Mouse (Mus musculus) hindbrain, embryonic 14.5 days (tissue): ENCODE measurements around the gene Hipk2. TPM values are rescaled to one million over a fixed set of nuclear protein-coding genes. Genes with fewer than 3 reads are reported as not detected.

Experiments
- ATAC-seq: fragments of 200-750 bp; cut with Nextera tagmentation; 2 replicates; pipeline ENCODE4 v1.8.0; 2017; ENCODE audit warnings: moderate number of reproducible peaks, mild to moderate bottlenecking, moderate TSS enrichment, moderate library complexity; ENCODE audit not compliant: low FRiP score
- DNase-seq: peaks from one replicate; pipeline ENCODE4 v3.0.0-alpha.2; 2015; ENCODE audit warnings: low spot score
- H3K27ac ChIP-seq: fragments of 300-500 bp; sonication (generic); 2 replicates; pipeline ENCODE4 v1.5.1; 2014; ENCODE audit warnings: mild to moderate bottlenecking, moderate library complexity
- H3K27me3 ChIP-seq: fragments of 300-500 bp; sonication (generic); 2 replicates; pipeline ENCODE4 v1.6.1; 2014; ENCODE audit warnings: mild to moderate bottlenecking, low read length, mixed read lengths; ENCODE audit not compliant: control insufficient read depth, insufficient read depth
- H3K36me3 ChIP-seq: fragments of 300-500 bp; sonication (generic); replicated peaks from 2 replicates; pipeline ENCODE4 v1.6.1; 2014; ENCODE audit not compliant: control insufficient read depth, insufficient read depth
- H3K4me1 ChIP-seq: fragments of 300-500 bp; sonication (generic); replicated peaks from 2 replicates; pipeline ENCODE4 v1.6.1; 2014; ENCODE audit warnings: antibody characterized with exemption, low read length, mixed read lengths; ENCODE audit not compliant: control insufficient read depth, insufficient read depth
- H3K4me2 ChIP-seq: fragments of 300-500 bp; sonication (generic); replicated peaks from 2 replicates; pipeline ENCODE4 v1.6.1; 2014; ENCODE audit warnings: mild to moderate bottlenecking, moderate library complexity
- H3K4me3 ChIP-seq: fragments of 300-500 bp; sonication (generic); replicated peaks from 2 replicates; pipeline ENCODE4 v1.5.1; 2014; ENCODE audit warnings: mild to moderate bottlenecking, low read length
- H3K9ac ChIP-seq: fragments of 300-500 bp; sonication (generic); 2 replicates; pipeline ENCODE4 v1.6.1; 2014
- H3K9me3 ChIP-seq: fragments of 300-500 bp; sonication (generic); 2 replicates; pipeline ENCODE4 v1.6.1; 2016; ENCODE audit warnings: low read length; ENCODE audit not compliant: control insufficient read depth
- WGBS: fragments of 180-500 bp; shearing (Covaris S2); extraction: QIAGEN DNeasy Blood & Tissue Kit; methylation state at CpG from one replicate; pipeline ENCODE4 v1.1.7; 2014; 5-methylcytosine and 5-hydroxymethylcytosine counted together
- polyA plus RNA-seq: library from polyadenylated mRNA; unstranded; fragments of >200 nt; fragmentation: Nextera tagmentation; extraction: Ambion mirVana; gene quantifications from 2 replicates; pipeline ENCODE4 v1.2.1, GENCODE M21; 2014

Gene Hipk2
- polyA plus RNA-seq, 1 experiment from 2014 or later = 36.9 TPM

- H3K4me1 ChIP-seq = peaks cover 30% of the 10 kb centered on the region
Measured at GRCm38 (mm10) chr6:38866357-38866756, 9.6 kb downstream of the Hipk2 start.

GRCm38 (mm10) chr6:38865805-38866204, 10.2 kb downstream of the Hipk2 start:
- Histone ChIP-seq H3K9ac (no peak overlapping the region), H3K36me3 (no peaks in the 10 kb centered on the region), H3K27ac (no peak overlapping the region), H3K4me1 (peaks cover 25% of the 10 kb centered on the region; the same call in 1 of the 2 replicates), H3K4me2 (no peak overlapping the region), H3K9me3 (no peaks in the 10 kb centered on the region), H3K27me3 (no peaks in the 10 kb centered on the region), H3K4me3 (no peak overlapping the region)
- ATAC-seq (no peak), DNase-seq (no peak)

More at GRCm38 (mm10) chr6:38866357-38866756, 9.6 kb downstream of the Hipk2 start:
- no peak for DNase-seq
- no peak overlapping the region for H3K27ac ChIP-seq
- no peaks in the 10 kb centered on the region for H3K36me3 ChIP-seq
- no peak for ATAC-seq
- H3K9me3 ChIP-seq = no peaks in the 10 kb centered on the region
- no peak overlapping the region for H3K4me3 ChIP-seq
- no peak overlapping the region for H3K9ac ChIP-seq
- WGBS = 75% methylated on average over 1 of the region's 1 CpGs
- H3K4me2 ChIP-seq = no peak overlapping the region
- H3K27me3 ChIP-seq = no peaks in the 10 kb centered on the region

DNA sequence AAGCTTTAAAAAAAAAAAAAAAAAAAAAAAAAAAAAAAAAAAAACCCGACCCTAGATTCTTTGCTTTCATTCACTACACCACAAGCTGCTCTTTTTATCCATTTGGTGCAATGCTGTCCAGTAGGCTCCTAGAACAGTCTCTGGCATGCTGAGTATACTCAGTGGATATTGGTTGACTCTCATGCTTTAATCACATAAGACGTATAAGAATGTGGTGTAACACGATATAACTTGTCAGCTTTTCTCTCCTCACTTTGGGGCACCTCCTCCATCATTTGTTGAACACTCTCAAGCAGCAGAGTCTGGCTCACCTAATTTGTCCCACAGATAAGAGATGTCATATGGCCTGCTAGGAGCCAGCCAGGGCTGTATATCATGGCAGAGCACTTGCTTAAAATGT, 12.4 kb downstream of the Hipk2 start:
- no peak overlapping the region for H3K4me2 ChIP-seq
- no peaks in the 10 kb centered on the region for H3K36me3 ChIP-seq
- no peaks in the 10 kb centered on the region for H3K27me3 ChIP-seq
- H3K4me1 ChIP-seq = peaks cover 25% of the 10 kb centered on the region; the same call in 1 of the 2 replicates
- no peak overlapping the region for H3K4me3 ChIP-seq
- H3K27ac ChIP-seq = no peak overlapping the region
- ATAC-seq = no peak
- H3K9ac ChIP-seq = no peak overlapping the region
- DNase-seq = no peak
- 76% methylated on average over 3 of the region's 3 CpGs for WGBS
- no peaks in the 10 kb centered on the region for H3K9me3 ChIP-seq

DNA sequence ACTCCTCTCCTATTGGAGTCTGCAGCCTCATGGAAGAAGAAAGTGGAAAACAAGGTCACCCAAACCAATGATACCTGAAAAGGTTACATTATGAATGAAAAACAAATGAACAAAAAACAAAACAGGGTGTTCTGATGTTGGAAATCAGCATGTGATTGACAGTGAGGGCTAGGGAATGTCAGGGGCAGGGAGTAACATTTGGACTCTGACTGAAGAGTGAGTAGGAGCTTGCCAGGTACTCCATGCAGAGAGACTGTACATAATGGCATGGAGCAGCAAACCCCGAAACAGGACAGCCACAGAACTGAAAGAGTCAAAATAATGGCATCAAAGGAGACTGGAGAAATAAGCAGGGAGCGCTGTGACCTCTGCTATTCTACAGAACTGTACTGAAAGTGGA, 15.7 kb downstream of the Hipk2 start:
- WGBS = 94% methylated on average over 2 of the region's 2 CpGs

DNA sequence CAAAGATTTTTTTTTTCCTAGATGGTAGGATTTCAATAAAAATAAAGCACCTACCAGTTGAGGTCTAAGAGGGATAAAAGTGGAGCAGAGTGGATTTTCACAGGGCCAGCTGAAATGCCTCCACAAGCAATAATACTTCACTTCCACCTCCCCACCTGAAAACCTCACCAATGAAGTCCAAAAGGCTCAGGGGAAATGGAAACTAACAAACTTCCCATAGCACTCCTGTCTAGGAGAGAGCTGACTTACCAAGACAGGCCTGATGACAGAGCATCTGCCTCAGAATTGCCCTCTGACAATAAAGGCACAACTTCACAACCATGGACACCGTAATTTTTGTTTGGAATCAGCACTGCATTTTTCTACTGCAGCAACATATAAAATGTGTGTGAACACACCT, 16.1 kb downstream of the Hipk2 start:
- no peaks in the 10 kb centered on the region for H3K9me3 ChIP-seq
- no peak overlapping the region for H3K9ac ChIP-seq
- DNase-seq = no peak
- no peaks in the 10 kb centered on the region for H3K36me3 ChIP-seq
- no peak overlapping the region for H3K27ac ChIP-seq
- H3K27me3 ChIP-seq = no peaks in the 10 kb centered on the region
- ATAC-seq = no peak
- 85% methylated on average over 1 of the region's 1 CpGs for WGBS
- no peak overlapping the region for H3K4me3 ChIP-seq
- peaks cover 12% of the 10 kb centered on the region; the same call in 1 of the 2 replicates for H3K4me1 ChIP-seq
- no peak overlapping the region for H3K4me2 ChIP-seq

More for the DNA sequence above, 15.7 kb downstream of the Hipk2 start:
- Histone ChIP-seq H3K4me2 (no peak overlapping the region), H3K4me3 (no peak overlapping the region), H3K4me1 (peaks cover 12% of the 10 kb centered on the region; the same call in 1 of the 2 replicates), H3K27me3 (no peaks in the 10 kb centered on the region), H3K9me3 (no peaks in the 10 kb centered on the region), H3K36me3 (no peaks in the 10 kb centered on the region), H3K9ac (no peak overlapping the region), H3K27ac (no peak overlapping the region)
- ATAC-seq = no peak
- DNase-seq = no peak

GRCm38 (mm10) chr6:38853561-38853992, 22.4 kb downstream of the Hipk2 start:
- no peaks in the 10 kb centered on the region for H3K27me3 ChIP-seq
- no peaks in the 10 kb centered on the region for H3K9me3 ChIP-seq
- no peak overlapping the region for H3K4me2 ChIP-seq
- DNase-seq (no peak), ATAC-seq (no peak)
- no peak overlapping the region for H3K4me3 ChIP-seq
- H3K4me1 ChIP-seq = peaks cover 22% of the 10 kb centered on the region
- no peak overlapping the region for H3K27ac ChIP-seq
- no peak overlapping the region for H3K9ac ChIP-seq
- WGBS = 80% methylated on average over 5 of the region's 5 CpGs
- no peaks in the 10 kb centered on the region for H3K36me3 ChIP-seq

DNA sequence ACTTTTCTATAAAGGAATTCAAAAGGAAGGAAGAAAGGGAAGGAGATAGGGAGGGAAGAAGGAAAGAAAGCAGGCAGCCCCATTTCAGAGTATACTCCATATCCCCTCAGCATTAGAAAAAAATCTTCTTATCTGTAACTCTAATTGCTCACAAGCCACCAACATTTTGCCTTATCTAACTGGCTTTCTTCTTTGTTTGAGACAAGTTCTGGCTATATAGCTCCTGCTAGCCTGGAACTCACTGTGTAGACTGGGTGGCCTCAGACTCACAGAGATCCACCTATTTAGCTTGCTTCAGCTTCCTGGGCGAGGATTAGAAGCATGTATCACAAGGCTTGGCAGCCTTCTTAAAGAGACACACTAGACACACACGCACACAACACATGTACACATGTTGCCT, 24.2 kb downstream of the Hipk2 start:
- no peaks in the 10 kb centered on the region for H3K9me3 ChIP-seq
- H3K27me3 ChIP-seq = no peaks in the 10 kb centered on the region
- no peaks in the 10 kb centered on the region for H3K36me3 ChIP-seq
- no peak overlapping the region for H3K4me3 ChIP-seq
- 90% methylated on average over 2 of the region's 2 CpGs for WGBS
- no peak overlapping the region for H3K4me2 ChIP-seq
- ATAC-seq (no peak), DNase-seq (no peak)
- no peak overlapping the region for H3K9ac ChIP-seq
- no peak overlapping the region for H3K27ac ChIP-seq
- peaks cover 36% of the 10 kb centered on the region for H3K4me1 ChIP-seq

GRCm38 (mm10) chr6:38850715-38851259, 25.2 kb downstream of the Hipk2 start:
- H3K36me3 ChIP-seq = no peaks in the 10 kb centered on the region
- H3K27me3 ChIP-seq = no peaks in the 10 kb centered on the region
- H3K4me1 ChIP-seq = peaks cover 46% of the 10 kb centered on the region
- H3K4me3 ChIP-seq = no peak overlapping the region
- no peaks in the 10 kb centered on the region for H3K9me3 ChIP-seq
- H3K27ac ChIP-seq = no peak overlapping the region
- DNase-seq (no peak), ATAC-seq (no peak)
- 96% methylated on average over 6 of the region's 6 CpGs for WGBS
- no peak overlapping the region for H3K9ac ChIP-seq
- no peak overlapping the region for H3K4me2 ChIP-seq

DNA sequence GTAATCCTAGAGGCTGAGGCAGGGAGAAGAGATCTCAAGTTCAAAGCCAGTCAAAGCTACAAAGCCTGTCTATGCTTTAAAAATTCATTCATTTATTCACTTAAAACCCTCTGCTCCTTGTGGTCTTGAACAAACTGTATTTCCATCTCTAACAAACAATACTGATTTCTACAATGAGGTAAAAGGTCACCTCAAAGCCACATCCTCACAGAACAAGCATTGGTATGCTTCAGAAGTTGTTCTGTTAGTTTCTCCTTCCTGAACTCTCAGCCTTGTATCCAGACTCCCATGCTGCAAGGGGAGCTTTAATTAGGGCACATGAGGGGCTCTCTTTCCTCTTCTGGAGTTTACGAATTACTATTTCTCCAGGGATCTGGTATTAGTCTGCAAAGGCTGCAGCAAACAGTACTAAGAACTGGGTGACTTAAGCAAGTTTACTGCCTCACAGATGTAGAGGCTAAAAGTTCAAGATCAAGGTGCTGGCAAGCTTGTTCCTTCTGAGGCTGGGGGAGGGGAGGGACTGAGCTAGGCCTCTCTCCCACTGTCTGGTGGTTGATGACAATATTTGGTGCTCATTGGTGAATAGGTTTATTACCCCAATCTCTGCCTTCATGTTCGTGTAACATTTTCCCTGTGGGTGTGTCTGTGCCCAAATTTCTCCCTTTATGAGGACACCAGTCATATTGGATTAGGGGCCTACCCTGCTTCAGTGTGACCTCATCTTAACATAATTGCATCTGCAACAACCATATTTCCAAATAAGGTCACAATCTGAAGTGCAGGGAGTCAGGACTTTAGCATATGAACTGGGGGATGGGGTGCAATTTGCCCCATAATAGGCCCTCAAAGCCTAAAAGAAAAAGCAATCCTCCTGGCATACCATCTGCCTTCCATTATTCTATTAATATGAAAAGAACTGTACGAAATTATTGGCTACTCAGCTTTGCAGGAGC, 27.7 kb downstream of the Hipk2 start:
- DNase-seq = no peak
- 41% methylated on average over 3 of the region's 3 CpGs for WGBS
- peaks cover 42% of the 10 kb centered on the region for H3K4me1 ChIP-seq
- no peaks in the 10 kb centered on the region for H3K36me3 ChIP-seq
- H3K27me3 ChIP-seq = no peaks in the 10 kb centered on the region
- H3K9me3 ChIP-seq = no peaks in the 10 kb centered on the region
- no peak overlapping the region for H3K4me2 ChIP-seq
- peak overlapping the region; percentile 30; the same call in 1 of the 2 replicates for H3K27ac ChIP-seq
- no peak overlapping the region for H3K4me3 ChIP-seq
- no peak overlapping the region for H3K9ac ChIP-seq
- ATAC-seq = no peak
